Mouse (Mus musculus): ENCODE results near the gene Ppp1r14a.

DNA sequence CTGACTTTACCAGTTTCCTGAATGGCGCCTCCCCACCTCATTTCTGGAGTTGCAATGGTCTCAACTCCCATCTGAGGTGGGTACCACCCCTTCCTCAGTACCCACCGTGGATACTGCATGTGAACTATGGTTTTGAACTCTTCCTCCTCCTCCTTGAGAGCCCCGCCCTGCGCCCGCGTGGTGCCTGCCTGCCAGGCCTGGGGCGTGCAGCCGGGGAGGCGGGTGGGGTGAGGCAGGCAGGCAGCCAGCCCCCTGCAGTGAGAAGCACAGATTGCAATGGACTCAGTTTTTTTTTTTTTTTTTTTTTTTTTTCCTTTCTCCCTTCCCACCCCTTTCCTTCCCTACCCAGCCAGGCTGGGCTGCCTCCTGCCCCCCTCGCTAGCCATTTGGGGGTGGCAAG, 27.9 kb downstream of the Ppp1r14a start:
- TF ChIP-seq CTCF (IDR thresholded peaks at IDR 0.05; ENCODE audit: extremely low read depth, insufficient read depth, low read length) = no peak
- TF ChIP-seq POLR2A (IDR thresholded peaks at IDR 0.05; ENCODE audit: extremely low read depth, insufficient read depth, low read length) = no peak

Data from cortical plate, adult 2 months (tissue).